Mouse (Mus musculus): Measurements from ENCODE around the gene Tmem252. TPM values are rescaled to one million over a fixed set of nuclear protein-coding genes. Genes with fewer than 3 reads are reported as not detected.

The Tmem252 gene
- 0.28 and 0.51 TPM in 2 replicates for polyA plus RNA-seq (2016; fragmentation: Nextera tagmentation; extraction: Ambion mirVana)

- WGBS: 56% methylated on average over 4 of the region's 4 CpGs
- H3K4me3 ChIP-seq: no peak within 1 kb of the TSS
These were observed at the start of gene Tmem252 for GRCm38 (mm10) chr19:24673762-24674161. TSS of gene Tmem252 (plus strand) at chr19:24674008.

GRCm38 (mm10) chr19:24628049-24628448, 45.8 kb upstream of the Tmem252 start:
- Histone ChIP-seq H3K9me3 (replicated peaks) (no peaks in the 10 kb centered on the region), H3K27ac (no peak overlapping the region), H3K36me3 (no peaks in the 10 kb centered on the region), H3K4me3 (no peak overlapping the region), H3K27me3 (ENCODE audit: low read depth, poor library complexity, severe bottlenecking) (no peaks in the 10 kb centered on the region), H3K4me1 (no peaks in the 10 kb centered on the region)
- no peak for DNase-seq (ENCODE audit: low spot score)
- WGBS: 90% methylated on average over 4 of the region's 4 CpGs

More at GRCm38 (mm10) chr19:24673762-24674161, at the start of gene Tmem252:
- Histone ChIP-seq H3K27ac (no peak within 1 kb of the TSS), H3K9me3 (replicated peaks) (0 out of 2 replicates have a peak, but pooled peaks cover 3% of the 10 kb centered on the region), H3K4me1 (peaks cover 17% of the 10 kb centered on the region), H3K36me3 (no peaks in the 10 kb centered on the region), H3K27me3 (ENCODE audit: low read depth, poor library complexity, severe bottlenecking) (no peaks in the 10 kb centered on the region)
- no peak for DNase-seq (ENCODE audit: low spot score)

- no peaks in the 10 kb centered on the region for H3K27me3 ChIP-seq (ENCODE audit: low read depth, poor library complexity, severe bottlenecking)
- WGBS: 82% methylated on average over 3 of the region's 3 CpGs
- H3K4me1 ChIP-seq: no peaks in the 10 kb centered on the region
- H3K4me3 ChIP-seq: no peak overlapping the region
- no peaks in the 10 kb centered on the region for H3K9me3 ChIP-seq (replicated peaks)
- no peaks in the 10 kb centered on the region for H3K36me3 ChIP-seq
- DNase-seq (ENCODE audit: low spot score): no peak
- no peak overlapping the region for H3K27ac ChIP-seq
These were observed 40.8 kb upstream of the Tmem252 start for GRCm38 (mm10) chr19:24633008-24633407.

DNA sequence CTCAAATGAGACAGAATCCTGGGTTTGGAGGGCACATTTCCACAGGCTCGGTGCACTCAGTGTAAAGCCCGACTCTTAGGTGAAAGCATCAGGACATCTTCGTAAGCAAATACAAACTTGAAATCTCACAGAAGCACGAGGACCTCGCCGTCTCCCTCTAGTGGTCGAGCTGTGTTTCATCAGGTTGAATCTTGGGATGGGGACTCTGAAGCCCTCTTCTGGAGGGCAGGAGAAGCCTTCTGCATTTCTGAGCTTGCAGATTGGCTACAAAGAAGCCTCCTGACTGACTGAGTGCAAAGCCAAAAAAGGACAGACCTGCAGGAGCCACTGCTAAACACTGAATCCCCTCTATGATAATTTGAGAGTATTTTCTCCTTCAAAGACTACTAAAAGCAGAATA, 39.2 kb upstream of the Tmem252 start:
- WGBS: 10% methylated on average over 7 of the region's 7 CpGs
- no peak overlapping the region for H3K4me3 ChIP-seq
- peak; percentile 79 for DNase-seq (ENCODE audit: low spot score)
- no peaks in the 10 kb centered on the region for H3K27me3 ChIP-seq (ENCODE audit: low read depth, poor library complexity, severe bottlenecking)
- no peaks in the 10 kb centered on the region for H3K4me1 ChIP-seq
- no peaks in the 10 kb centered on the region for H3K9me3 ChIP-seq (replicated peaks)
- no peak overlapping the region for H3K27ac ChIP-seq
- no peaks in the 10 kb centered on the region for H3K36me3 ChIP-seq

DNA sequence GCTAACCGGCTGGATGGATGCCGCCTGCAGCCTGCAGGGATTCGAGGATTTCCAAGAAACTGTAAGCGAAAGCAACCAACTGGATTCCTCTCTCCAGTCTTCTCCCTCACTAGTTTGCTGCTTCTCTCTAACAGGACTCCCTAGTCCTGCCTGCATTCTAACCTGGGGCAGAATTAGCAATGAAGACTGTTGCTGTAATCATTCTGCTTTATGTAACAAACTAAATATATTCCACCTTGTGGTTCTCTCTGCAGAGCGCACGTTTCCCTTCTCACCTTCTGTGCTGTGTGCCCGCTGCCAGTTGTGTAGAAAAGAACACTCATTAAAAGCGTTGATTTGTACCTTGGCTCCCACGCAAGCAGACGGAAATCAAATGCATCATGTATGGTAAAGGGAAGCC, 37.2 kb upstream of the Tmem252 start:
- Histone ChIP-seq H3K4me3 (no peak overlapping the region), H3K4me1 (no peaks in the 10 kb centered on the region), H3K27me3 (ENCODE audit: low read depth, poor library complexity, severe bottlenecking) (no peaks in the 10 kb centered on the region), H3K9me3 (replicated peaks) (no peaks in the 10 kb centered on the region), H3K27ac (no peak overlapping the region), H3K36me3 (no peaks in the 10 kb centered on the region)
- DNase-seq (ENCODE audit: low spot score): no peak
- 85% methylated on average over 10 of the region's 10 CpGs for WGBS

- Histone ChIP-seq H3K4me1 (no peaks in the 10 kb centered on the region), H3K4me3 (no peak overlapping the region), H3K9me3 (replicated peaks) (no peaks in the 10 kb centered on the region), H3K36me3 (no peaks in the 10 kb centered on the region), H3K27me3 (ENCODE audit: low read depth, poor library complexity, severe bottlenecking) (no peaks in the 10 kb centered on the region), H3K27ac (no peak overlapping the region)
- 92% methylated on average over 6 of the region's 6 CpGs for WGBS
- DNase-seq (ENCODE audit: low spot score): no peak
These were observed 35.8 kb upstream of the Tmem252 start for GRCm38 (mm10) chr19:24637988-24638387.

- Histone ChIP-seq H3K4me1 (peaks cover 11% of the 10 kb centered on the region), H3K9me3 (replicated peaks) (no peaks in the 10 kb centered on the region), H3K36me3 (no peaks in the 10 kb centered on the region), H3K4me3 (no peak overlapping the region), H3K27ac (no peak overlapping the region), H3K27me3 (ENCODE audit: low read depth, poor library complexity, severe bottlenecking) (no peaks in the 10 kb centered on the region)
- 91% methylated on average over 6 of the region's 6 CpGs for WGBS
- no peak for DNase-seq (ENCODE audit: low spot score)
These were observed 32.8 kb upstream of the Tmem252 start for GRCm38 (mm10) chr19:24640982-24641381.

- Histone ChIP-seq H3K27ac (no peak overlapping the region), H3K4me3 (no peak overlapping the region), H3K4me1 (peaks cover 21% of the 10 kb centered on the region), H3K36me3 (no peaks in the 10 kb centered on the region), H3K9me3 (replicated peaks) (no peaks in the 10 kb centered on the region), H3K27me3 (ENCODE audit: low read depth, poor library complexity, severe bottlenecking) (no peaks in the 10 kb centered on the region)
- 73% methylated on average over 10 of the region's 10 CpGs for WGBS
- no peak for DNase-seq (ENCODE audit: low spot score)
These were observed 28.8 kb upstream of the Tmem252 start for GRCm38 (mm10) chr19:24644971-24645370.

- Histone ChIP-seq H3K4me1 (peaks cover 30% of the 10 kb centered on the region), H3K27me3 (ENCODE audit: low read depth, poor library complexity, severe bottlenecking) (no peaks in the 10 kb centered on the region), H3K9me3 (replicated peaks) (no peaks in the 10 kb centered on the region), H3K4me3 (no peak overlapping the region), H3K27ac (no peak overlapping the region; the same call in 1 of the 2 replicates), H3K36me3 (no peaks in the 10 kb centered on the region)
- WGBS: 72% methylated on average over 8 of the region's 8 CpGs
- no peak for DNase-seq (ENCODE audit: low spot score)
These were observed 27.5 kb upstream of the Tmem252 start for GRCm38 (mm10) chr19:24646162-24646829.

DNA sequence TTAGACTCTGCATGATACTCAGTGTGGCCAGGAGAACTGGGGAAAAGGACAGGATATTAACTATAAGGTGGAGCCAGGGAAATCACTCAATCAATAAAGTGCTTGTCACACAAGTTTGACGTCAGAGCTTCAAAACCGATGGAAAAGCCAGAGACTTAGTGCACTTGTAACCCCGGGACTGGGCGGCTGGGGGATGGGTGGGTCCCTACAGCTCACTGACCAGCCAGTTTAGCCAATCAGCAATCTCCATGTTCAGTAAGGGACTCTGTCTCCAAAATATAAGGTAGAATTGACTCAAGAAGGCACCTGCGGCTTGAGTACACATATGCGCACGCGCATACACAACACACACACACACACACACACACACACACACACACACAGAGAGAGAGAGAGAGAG, 25.8 kb upstream of the Tmem252 start:
- no peak for DNase-seq (ENCODE audit: low spot score)
- Histone ChIP-seq H3K4me1 (peaks cover 37% of the 10 kb centered on the region), H3K9me3 (replicated peaks) (no peaks in the 10 kb centered on the region), H3K4me3 (no peak overlapping the region), H3K27me3 (ENCODE audit: low read depth, poor library complexity, severe bottlenecking) (no peaks in the 10 kb centered on the region), H3K27ac (no peak overlapping the region), H3K36me3 (no peaks in the 10 kb centered on the region)
- WGBS: 82% methylated on average over 8 of the region's 8 CpGs

DNA sequence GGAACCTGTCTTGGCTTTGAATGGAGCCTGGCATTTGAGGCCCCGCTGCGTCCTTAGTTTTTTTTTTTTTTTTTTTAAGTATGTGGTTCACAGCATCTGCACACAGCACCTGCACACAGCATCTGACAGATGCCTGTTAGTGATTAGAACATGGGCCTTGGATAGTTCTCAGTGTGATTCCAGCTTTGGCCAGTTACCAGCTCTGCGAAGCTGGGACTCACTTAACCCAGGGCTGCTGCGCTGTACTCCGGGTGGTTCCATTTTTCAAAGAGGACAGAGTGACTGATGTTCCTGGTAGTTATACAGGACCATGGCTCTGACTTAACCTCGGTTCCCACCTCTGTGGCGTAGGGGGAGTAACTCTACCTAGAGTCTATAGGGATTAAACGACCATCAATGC, 23.4 kb upstream of the Tmem252 start:
- Histone ChIP-seq H3K27me3 (ENCODE audit: low read depth, poor library complexity, severe bottlenecking) (no peaks in the 10 kb centered on the region), H3K4me3 (no peak overlapping the region), H3K4me1 (peaks cover 37% of the 10 kb centered on the region), H3K36me3 (no peaks in the 10 kb centered on the region), H3K9me3 (replicated peaks) (no peaks in the 10 kb centered on the region), H3K27ac (no peak overlapping the region)
- WGBS: 70% methylated on average over 8 of the region's 8 CpGs
- peak; percentile 38 for DNase-seq (ENCODE audit: low spot score)

- no peak overlapping the region for H3K4me3 ChIP-seq
- no peaks in the 10 kb centered on the region for H3K9me3 ChIP-seq (replicated peaks)
- no peaks in the 10 kb centered on the region for H3K36me3 ChIP-seq
- H3K4me1 ChIP-seq: peaks cover 27% of the 10 kb centered on the region; the same call in 1 of the 2 replicates
- DNase-seq (ENCODE audit: low spot score): no peak
- WGBS: 50% methylated on average over 2 of the region's 2 CpGs
- H3K27ac ChIP-seq: no peak overlapping the region
- no peaks in the 10 kb centered on the region for H3K27me3 ChIP-seq (ENCODE audit: low read depth, poor library complexity, severe bottlenecking)
These were observed 22.2 kb upstream of the Tmem252 start for GRCm38 (mm10) chr19:24651595-24651994.

- no peak for DNase-seq (ENCODE audit: low spot score)
- Histone ChIP-seq H3K9me3 (replicated peaks) (no peaks in the 10 kb centered on the region), H3K27ac (no peak overlapping the region), H3K4me3 (no peak overlapping the region), H3K27me3 (ENCODE audit: low read depth, poor library complexity, severe bottlenecking) (no peaks in the 10 kb centered on the region), H3K4me1 (peaks cover 22% of the 10 kb centered on the region; the same call in 1 of the 2 replicates), H3K36me3 (no peaks in the 10 kb centered on the region)
- WGBS: 51% methylated on average over 6 of the region's 6 CpGs
These were observed 21.3 kb upstream of the Tmem252 start for GRCm38 (mm10) chr19:24652342-24653019.

All from limb, embryonic 10.5 days (tissue).